Mouse (Mus musculus): Measurements from ENCODE around the gene Brk1.

The Brk1 gene

DNA sequence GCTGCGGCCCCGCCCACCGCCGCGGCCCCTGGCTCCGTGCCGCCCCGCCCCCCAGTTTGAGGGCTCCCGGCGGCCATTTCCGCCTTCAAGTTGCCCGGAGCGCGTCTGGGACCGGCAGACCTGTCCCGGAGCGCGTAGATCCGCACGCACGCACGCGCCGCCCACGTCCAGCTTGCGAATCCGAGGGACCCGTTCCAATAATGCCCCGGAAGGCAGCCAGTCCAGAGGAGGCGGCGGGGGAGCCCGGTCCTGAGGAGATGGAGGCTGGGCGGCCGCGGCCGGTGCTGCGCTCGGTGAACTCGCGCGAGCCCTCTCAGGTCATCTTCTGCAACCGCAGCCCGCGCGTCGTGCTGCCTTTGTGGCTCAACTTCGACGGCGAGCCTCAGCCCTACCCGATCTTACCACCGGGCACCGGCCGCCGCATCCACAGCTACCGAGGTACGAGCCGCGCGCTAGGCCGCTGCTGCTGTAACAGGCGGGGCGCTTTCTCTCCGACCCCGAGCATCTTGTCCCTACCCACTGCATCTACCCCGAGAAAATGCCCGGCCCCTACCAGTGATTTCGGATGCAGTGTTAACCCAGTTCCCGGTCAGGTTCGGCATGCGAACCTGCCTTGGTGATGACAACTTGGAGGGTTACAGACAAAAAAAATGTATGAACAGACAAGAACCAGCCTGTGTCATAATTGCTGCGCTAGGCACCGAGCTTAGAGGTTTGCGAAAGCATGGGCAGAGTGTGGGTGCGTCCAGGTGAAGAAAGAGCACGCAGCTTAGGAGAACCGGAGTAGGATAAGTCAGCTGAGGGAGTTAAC lies 19.6 kb downstream of the Brk1 start, which contains the start of gene Vhl:
Gene Vhl (plus strand): TSS at position 19 of the 811 bp plus-strand sequence.
- peak; percentile 77 for DNase-seq (ENCODE audit: low read depth, low spot score)

DNA sequence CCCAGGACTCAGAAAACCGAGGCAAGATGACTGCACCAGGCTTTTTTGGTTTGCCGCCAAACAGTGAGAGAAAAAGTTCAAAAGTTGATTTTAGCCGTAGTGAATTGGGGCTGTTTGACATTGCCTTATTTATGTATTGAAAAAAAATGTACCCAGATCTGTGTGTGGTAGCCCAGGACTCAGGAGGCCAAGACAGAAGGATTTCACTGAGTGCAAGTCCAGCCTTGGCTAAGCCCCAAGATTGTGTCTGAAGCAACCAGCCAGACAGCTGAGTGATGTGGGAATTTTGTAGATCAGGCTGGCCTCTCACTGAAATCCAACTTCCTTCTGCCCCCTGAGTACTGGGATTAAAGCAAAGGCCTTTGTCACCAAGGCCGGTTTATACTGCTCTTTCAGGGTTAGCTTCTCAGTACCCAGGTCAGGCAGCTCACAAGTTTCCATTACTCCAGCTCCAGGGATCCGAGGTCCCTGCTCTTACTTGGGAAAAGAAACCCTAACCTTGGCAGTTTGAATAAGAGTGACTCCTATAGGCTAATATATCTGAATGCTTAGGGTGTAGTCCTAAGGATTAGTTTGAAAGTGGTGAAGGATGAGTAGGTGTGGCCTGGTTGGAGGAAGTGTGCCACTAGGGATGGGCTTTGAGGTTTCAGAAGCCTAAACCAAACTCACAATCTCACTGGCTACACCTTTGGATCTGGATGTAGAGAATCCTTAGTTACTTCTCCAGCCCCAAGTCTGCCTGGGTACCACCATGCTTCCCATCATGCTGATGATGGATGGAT lies 20.6 kb downstream of the Brk1 start:
- no peak for DNase-seq (ENCODE audit: low read depth, low spot score)

DNA sequence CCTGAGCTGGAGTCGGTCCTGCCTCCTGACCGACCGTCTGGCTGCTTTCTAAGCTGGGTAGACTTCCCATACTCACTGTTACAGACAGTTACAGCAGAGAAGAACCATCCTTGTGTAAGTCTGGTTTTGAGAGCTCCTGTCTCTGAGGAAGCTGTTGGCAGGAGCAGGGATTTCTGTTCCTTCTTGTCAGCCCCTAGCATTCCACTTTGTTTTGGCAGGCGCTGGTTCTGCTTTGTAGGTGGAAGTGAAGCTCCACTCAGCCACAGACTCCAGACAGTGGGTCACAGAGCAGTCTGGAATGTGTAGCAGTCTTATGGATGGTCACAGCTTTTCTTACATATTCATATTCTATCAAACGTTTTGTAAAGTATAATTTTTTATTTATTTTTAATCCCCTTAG lies 25.8 kb downstream of the Brk1 start:
- no peak for DNase-seq (ENCODE audit: low read depth, low spot score)

DNA sequence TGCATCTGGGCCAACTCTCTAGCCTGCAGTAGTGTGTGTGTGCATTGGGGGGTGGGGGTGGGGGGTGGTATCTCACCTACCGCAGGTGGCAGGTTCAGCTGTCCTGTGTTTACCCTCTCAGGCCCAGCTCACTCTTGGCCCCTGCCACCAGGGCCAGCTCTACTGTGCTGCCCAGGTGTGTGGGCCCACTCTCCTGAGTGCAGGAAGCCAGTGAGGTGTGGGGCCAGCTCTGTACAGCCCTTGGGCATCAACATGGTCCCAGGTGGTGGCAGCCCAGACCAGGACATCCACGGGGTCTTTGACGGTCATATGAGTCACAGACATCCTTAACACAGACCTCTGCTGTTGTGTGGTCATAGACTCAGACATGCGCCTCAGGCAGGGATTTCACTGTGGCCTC lies 28.3 kb downstream of the Brk1 start:
- no peak for DNase-seq (ENCODE audit: low read depth, low spot score)

DNA sequence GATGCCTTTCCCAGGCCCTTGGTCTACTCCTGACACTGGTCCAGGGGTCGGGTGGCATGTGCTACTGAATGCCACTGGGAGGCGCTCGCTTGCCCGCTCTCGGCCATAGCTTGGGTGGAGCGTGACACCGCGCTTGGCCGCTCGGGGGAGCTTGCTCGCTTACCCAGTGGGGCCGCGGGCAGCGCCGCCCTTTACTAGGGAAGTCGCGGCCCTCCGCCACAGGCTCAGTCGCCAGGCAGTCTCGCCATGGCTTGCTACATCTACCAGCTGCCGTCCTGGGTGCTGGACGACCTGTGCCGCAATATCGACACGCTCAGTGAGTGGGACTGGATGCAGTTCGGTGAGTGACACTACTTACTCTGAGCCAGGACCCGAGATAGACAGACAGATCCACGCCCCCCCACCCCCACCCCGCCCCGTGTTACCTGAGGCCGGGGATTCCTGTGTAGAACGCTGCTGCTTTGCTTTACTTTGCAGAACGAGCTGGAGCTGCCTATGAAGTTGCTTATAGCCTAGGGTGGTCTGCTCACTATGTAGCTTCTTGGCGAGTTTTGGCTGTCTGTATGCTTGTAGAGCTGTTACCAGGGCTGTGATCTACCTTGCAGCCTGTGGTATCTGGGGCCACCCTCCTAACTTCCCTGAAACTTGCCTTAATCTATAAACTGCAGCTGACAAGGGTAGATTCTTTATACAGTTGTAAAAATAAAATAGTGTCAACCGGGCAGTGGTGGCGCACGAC lies 33.9 kb downstream of the Brk1 start, which contains the start of gene Irak2:
Gene Irak2 (plus strand): TSS at position 166 of the 739 bp plus-strand sequence.
- DNase-seq (ENCODE audit: low read depth, low spot score), result peak; percentile 95

DNA sequence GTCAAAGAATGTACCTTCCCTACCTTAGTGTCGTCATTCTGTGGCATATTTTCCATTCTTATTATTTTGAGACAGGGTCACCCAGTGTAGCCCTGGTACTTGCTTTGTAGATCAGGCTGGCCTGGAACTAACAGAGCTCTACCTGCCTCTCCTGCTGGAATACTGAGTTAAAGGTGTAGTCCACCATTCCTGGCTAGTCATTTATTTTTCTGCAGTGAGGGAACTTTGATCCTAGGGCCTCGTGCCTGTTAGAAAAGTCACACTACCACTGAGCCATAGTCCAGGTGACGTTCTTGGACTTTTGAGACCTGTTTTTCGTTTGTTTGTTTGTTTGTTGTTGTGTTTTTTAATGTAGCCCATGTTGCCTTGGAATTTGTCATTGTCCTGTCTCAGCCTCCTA lies 34.6 kb downstream of the Brk1 start:
- no peak for DNase-seq (ENCODE audit: low read depth, low spot score)

DNA sequence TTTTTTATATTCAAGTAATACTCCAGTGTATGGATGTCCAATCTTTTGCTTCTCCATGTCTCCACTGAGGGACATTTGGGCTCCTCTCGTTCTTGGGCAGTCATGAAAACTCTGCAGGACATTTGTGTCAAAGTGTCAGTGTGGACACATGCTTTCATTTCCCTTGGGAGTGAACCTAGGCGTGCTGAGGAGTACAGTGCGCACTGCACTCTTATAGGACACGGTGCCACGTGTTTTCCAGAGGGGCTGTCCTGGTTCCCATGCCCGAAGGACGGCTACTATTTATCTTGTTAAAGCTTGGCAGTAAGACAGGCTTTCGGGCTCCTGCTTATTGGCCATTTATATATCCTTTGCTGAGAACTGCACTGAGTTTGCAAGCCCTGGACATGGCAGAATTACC lies 38.0 kb downstream of the Brk1 start:
- DNase-seq (ENCODE audit: low read depth, low spot score), result no peak

DNA sequence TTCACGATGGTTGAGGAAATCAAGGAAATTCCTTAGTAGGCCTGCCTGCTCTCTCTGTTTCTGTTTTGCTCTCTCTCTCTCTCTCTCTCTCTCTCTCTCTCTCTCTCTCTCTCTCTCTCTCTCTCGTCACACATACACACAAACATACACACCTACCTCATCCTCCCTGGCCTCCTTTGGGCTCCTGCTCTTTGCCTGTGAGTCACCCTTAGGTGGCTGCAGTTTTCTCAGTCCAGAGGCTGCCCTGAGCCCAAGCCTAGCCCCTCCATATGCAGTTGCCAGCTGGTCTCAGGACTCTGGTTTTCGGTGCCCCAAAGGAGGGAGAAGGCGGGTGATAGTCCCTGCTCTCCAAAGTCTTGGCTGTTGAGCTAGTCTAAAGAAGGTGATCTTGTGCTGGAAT lies 38.4 kb downstream of the Brk1 start:
- no peak for DNase-seq (ENCODE audit: low read depth, low spot score)

DNA sequence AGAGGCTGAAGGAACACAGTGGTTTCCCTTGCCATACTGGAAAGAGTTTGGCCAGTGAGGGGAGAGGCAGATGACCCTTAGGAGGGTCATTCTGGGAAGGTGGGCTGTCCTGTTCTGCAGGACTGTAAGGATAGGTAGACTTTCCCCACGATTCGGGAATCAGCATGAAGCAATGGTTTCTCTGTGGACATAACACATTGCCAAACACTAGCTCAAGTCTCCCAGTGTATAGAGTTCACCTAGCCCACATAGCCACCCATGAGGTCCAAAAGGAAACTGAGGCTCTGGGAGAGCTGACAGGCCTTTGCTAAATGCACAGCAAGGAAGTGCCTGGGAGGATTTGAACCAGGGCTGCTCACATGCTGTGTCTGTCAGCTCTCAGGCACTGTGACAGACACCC lies 39.4 kb downstream of the Brk1 start:
- no peak for DNase-seq (ENCODE audit: low read depth, low spot score)

DNA sequence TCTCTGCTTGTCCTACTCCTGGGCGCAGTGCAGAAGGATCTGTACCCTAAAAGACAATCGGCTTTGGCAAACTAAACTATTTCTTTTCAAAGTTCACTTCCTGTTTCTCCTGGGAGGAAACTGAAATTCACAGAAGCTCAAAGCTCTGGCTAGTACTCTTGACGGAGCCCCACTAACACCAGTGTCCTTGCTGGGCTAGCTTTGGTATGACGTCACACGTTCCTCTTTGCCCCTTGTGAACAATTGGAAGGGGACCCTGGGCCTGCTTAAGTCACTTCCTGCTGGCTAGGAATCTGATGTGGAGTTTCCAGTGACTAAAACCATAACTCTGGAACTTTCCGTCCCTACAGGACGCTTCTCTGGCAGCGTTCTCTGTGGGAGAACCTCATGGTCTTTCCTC lies 40.2 kb downstream of the Brk1 start:
- no peak for DNase-seq (ENCODE audit: low read depth, low spot score)

DNA sequence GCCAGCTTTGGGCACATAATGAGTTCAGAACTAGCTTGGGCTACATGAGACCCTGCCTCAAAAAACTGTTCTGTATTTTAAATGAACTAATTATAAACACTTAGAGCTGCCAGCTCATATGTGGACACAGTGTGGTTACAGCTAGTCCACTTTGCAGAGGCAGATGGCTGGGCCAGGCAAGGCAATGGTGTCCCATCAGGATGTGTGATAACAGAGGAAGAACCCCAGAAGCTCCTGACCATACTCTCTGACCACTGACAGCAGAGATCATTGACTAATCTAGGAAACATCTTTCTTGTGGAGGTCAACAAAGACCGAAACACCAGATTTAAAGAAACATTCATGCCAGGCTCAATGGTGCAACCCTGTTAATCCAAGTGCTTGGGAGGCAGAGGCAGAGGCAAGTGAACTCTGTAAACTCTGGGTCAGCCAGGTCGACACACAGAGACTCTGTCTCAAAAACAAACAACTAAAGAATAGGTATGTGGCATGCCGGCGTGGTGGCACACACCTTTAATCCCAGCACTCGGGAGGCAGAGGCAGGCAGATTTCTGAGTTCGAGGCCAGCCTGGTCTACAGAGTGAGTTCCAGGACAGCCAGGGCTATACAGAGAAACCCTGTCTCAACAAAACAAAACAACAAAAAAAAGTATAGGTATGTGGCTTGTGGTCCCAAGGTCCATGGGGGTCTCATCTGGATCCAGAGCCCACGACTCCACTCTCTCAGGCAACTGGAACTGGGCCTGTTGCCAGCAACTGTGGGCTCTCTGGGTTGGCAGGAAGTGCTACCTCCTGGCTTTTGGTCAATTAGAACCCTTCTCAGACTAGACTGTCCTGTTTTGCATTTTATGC lies 45.0 kb downstream of the Brk1 start:
- DNase-seq (ENCODE audit: low read depth, low spot score), result no peak

DNA sequence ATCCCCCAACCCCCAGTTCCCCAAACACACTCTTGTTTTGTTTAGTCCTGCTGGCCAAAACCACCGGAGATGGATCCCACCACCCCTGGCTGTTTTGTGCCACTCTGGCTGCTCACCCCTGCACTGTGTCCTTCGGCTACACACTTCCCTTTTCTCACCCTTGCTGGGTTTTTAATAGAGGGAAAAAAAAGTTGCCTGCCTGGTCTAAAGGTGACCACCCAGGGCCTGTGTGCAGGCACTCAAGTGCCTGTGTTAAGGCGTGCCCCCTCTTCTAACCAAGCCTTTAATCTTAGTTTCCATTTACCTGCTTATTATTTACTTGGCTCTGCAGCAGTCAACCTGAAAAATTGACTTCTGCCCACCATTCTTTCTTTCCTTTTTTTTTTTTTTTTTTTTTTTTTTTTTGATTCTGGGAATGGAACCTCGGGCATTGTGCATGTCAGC lies 45.6 kb downstream of the Brk1 start:
- DNase-seq (ENCODE audit: low read depth, low spot score), result no peak

DNA sequence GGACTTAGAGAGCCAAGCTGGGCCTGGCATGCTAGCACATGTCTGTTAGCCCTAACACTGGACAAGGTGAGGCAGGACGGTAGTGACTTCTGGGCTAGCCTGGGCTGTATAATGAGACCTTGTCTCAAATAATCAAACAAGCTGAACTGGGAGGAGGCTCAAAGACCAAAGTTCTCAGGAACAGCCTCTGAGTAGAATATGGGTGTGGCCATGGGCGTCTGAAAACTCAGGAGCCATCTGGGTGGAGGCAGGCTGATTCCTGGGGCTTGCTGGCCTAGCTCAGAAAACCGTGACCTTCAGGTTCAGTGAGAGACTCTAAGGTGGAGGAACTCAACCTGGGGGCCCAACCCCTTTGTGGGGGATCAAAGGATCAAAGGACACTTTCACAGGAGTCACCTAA lies 47.1 kb downstream of the Brk1 start:
- DNase-seq (ENCODE audit: low read depth, low spot score), result no peak

DNA sequence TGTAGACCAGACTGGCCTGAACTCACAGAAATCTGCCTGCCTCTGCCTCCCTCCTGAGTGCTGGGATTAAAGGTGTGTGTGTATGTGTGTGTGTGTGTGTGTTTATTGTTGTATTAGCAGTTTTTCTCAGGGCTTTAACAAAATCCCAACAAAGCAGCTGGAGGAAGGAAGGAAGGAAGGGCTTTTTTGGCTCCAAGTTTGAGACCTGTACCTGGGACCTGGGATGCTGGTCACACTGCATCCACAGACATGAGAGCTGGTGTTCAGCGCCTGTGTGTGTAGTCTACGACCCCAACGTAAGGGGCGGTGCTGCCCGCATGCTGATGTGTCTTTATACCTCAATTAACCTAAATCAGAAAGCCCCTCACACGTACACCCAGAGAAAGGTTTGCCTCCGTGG lies 49.0 kb downstream of the Brk1 start:
- no peak for DNase-seq (ENCODE audit: low read depth, low spot score)

DNA sequence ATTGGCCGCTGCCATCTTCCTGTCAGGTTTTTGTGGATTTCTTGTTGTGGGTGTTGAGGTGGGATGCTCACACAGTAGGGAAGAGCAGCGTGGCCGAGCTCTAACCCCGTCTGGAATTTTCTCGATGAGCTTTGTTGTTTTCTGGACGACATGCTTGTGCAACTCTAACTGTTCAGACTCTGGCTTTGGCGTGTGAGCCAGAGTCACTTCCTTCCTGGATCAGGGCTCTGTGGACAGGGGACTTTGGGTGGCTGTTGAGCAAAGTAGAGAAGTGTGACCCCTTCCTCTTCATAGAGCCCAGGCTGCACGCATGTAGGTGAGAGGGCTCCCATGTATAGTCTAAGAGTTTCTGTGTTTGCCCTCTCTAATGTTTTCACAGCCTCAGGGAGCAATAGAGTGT lies 49.5 kb downstream of the Brk1 start:
- DNase-seq (ENCODE audit: low read depth, low spot score), result no peak

DNA sequence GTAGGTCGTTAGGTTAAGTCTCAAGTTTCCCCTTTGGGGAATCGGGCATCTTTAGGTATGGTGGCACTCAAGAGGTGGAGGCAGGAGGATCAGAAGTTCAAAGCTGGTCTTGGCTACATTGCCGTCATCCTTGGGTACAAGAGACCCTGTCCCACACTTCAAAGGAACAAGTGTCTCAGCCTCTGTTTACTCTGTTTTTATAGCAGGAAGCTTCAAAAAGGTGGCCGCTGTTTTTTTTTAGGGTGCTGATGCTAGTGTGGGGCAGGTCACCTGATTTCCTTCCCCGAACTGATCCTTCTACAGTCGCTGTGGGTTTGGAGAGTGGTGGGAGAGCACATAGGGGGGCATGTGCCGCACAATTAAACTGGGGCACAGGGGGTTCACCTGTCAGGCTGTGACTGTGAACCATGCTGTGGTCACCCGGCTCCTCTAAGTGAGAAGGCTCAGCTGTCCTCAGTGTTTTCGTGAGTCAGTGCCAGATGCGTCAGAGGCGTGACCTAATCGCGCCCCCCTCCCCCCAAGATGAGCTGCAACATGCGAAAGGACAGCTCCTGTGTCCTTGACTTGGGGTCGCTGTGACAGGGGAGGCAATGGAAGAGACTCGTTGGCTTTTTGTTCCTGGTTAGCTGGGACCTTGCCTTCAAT lies 50.3 kb downstream of the Brk1 start:
- DNase-seq (ENCODE audit: low read depth, low spot score), result no peak

DNA sequence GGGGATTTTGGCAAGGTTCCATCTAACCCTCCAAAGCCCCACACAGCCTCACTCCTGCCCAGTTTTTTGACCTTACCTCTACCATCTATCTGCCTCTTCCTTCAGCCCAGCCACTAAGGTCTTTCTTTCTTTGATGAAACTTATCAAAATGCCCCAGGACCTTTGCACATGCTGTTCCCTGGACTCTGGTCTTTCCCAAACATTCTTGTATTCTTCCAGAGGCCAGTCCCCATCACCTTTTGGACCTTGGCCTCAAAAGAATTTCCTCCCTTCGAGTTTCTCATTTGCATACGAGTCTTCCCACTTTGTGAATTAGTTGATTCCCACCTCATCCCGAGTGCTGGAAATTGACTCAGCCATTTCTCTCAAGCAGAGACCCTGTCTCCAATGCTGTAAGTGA lies 50.9 kb downstream of the Brk1 start:
- no peak for DNase-seq (ENCODE audit: low read depth, low spot score)

DNA sequence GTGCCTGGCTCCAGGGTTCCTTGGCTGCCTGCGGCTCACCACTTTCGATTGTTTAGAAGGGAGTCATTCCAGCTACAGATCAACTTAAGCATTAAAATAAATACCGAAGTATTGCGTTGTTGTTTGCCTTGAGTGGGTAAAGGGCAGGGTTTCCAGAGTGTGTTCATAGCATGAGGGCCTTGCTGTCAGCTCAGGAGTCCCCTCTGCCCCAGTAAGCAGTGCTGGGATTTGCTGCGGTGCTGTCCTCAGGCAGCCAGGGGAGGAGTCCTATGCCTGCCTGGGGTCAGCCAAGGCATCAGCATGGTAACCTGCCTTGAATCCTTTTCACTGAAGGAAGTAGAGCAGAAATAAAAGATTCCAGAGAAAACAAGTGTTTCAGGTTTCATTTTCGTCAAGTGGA lies 52.3 kb downstream of the Brk1 start:
- no peak for DNase-seq (ENCODE audit: low read depth, low spot score)

DNA sequence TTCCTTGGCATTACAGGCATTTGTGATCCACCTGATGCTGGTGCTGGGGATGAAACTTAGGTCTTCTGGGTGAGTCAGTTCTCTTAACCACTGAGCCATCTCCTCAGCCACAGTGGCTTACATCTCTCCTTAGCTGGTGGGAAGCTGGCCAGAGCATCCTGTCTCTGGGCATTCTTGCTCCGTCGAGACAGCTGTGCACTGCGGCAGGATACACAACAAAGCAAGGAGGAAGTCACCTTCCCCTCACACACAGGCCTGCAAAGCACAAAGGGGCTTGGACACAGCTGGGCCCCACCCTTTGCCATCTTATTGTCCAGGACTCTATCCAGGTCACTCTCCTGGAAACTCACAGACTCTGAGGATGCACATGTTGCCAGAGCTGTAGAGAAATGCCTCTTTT lies 53.7 kb downstream of the Brk1 start:
- no peak for DNase-seq (ENCODE audit: low read depth, low spot score)

DNA sequence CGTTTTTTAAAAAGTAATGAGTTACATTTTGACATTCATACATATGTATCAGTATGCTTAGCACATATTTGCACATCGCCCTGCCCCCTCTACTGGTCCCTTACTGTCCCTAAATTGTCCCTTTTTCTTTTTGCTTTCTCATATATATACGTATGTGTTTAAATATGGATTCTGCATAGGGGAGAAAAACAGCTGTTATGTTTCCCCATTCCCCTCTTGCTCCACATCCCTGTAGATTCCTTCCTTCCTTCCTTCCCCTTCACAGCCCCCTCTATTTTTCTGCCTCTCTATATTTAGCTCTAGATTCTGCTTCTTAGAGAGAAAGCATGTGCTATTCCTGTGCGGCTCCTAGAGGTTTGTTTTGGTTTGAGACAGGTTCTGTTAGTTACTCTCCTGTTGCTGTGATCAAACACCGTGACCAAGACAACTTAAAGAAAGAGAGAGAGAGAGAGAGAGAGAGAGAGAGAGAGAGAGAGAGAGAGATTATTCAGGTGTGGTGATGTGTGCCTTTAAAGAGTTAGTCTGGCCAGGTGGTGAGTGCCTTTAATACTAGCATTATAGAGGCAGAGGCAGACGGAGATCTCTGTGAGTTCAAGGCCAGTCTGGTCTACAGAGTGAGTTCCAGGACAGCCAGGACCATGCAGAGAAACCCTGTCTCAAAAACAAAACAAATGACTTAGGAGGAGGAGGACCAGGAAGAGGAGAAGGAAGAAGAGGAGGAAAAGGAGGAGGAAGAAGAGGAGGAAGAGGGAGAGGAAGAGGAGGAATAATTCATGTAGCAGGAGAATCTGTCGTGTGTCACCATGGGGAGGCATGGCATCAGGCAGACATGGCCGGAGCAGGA lies 55.3 kb downstream of the Brk1 start:
- no peak for DNase-seq (ENCODE audit: low read depth, low spot score)

Measured in R1 (cell line).